Mouse (Mus musculus): ENCODE data around the gene Cdhr3. TPM values are rescaled to one million over a fixed set of nuclear protein-coding genes. Genes with fewer than 3 reads are reported as not detected.

The Cdhr3 gene
- polyA plus RNA-seq, 2 experiments: not detected

DNA sequence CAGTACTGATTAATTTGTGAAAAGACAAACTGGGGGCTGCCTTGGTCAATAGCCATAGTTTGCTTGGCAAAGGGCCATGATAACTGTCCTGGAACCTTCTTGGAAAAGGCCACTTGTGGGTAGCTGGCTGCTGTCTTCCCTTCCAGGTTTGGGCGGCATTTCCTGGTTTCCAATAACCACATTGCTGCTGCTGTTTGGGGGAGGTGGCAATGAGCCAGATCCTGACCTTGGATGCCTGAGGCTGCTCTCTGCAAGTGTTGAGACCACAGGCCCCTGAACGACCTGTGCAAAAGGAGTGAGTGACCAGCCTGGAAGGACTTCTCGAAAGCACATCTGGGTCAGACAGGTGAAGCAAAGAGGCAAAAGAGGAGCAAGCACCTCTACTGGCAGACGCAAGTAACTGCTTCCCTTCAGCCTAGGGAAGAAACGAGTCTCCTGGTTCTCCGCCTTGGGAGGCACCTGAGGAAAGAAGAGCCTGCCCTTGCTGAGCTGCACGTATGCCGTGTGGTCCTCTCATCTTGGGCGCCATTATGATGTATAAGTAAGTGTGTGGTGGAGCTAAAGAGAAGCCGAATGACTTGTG is 64.5 kb downstream of the Cdhr3 start:
- Histone ChIP-seq H3K4me3 (ENCODE audit: insufficient read depth in 1 of 2, low read depth in 2 of 2, low read length in 2 of 2) (no peak overlapping the region), H3K4me2 (ENCODE audit: low read depth) (no peak overlapping the region), H3K4me1 (replicated peaks; ENCODE audit: control insufficient read depth in 2 of 2, insufficient read depth in 2 of 2, low read length in 1 of 2) (no peaks in the 10 kb centered on the region), H3K9ac (replicated peaks) (no peak overlapping the region), H3K27ac (no peak overlapping the region), H3K27me3 (ENCODE audit: control insufficient read depth, insufficient read depth, low read length) (no peaks in the 10 kb centered on the region), H3K9me3 (ENCODE audit: control insufficient read depth, low read length) (no peaks in the 10 kb centered on the region), H3K36me3 (replicated peaks; ENCODE audit: control insufficient read depth, insufficient read depth, low read depth) (no peaks in the 10 kb centered on the region)
- no peak for DNase-seq (ENCODE audit: low read depth in 3 of 3, low spot score in 3 of 3)
- ATAC-seq (ENCODE audit: insufficient read depth): no peak
- TF ChIP-seq CTCF (IDR thresholded peaks at IDR 0.05; ENCODE audit: low read depth) (0 out of 2 replicates have a peak, but pooled peaks have one; percentile 9), EP300 (IDR thresholded peaks at IDR 0.05; ENCODE audit: low read depth) (no peak)
- 48% methylated on average over 10 of the region's 10 CpGs for WGBS (ENCODE audit: insufficient replicate concordance)

DNA sequence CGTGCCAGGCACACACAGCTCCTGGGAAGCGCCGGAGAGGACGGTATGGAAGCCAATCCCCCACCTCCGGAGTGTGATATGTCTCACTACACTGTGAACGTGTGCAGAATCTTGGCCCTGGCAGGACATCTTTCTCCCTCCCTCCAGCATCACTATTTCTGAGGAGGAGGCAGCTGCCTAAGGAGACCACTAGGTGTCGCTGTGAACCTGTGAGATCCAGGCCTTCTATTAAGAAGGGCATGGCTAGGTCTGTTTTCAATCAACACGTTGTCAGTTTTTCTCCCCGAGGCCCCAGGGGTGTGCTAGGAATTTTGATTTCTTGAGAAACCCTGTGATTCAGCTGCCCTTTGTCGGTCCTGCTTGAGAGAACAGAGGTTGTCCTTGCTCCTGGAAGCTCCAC is 65.6 kb downstream of the Cdhr3 start:
- ATAC-seq (ENCODE audit: insufficient read depth) (no peak), DNase-seq (ENCODE audit: low read depth in 3 of 3, low spot score in 3 of 3) (peak; percentile 46 to 53 (median 51))
- H3K27ac ChIP-seq: no peak overlapping the region
- H3K9me3 ChIP-seq (ENCODE audit: control insufficient read depth, low read length): no peaks in the 10 kb centered on the region
- H3K27me3 ChIP-seq (ENCODE audit: control insufficient read depth, insufficient read depth, low read length): no peaks in the 10 kb centered on the region
- H3K4me3 ChIP-seq (ENCODE audit: insufficient read depth in 1 of 2, low read depth in 2 of 2, low read length in 2 of 2): no peak overlapping the region
- no peak overlapping the region for H3K4me2 ChIP-seq (ENCODE audit: low read depth)
- H3K9ac ChIP-seq (replicated peaks): no peak overlapping the region
- TF ChIP-seq CTCF (IDR thresholded peaks at IDR 0.05; ENCODE audit: low read depth) (peak; percentile 96), EP300 (IDR thresholded peaks at IDR 0.05; ENCODE audit: low read depth) (no peak)
- WGBS (ENCODE audit: insufficient replicate concordance): 2% methylated on average over 10 of the region's 10 CpGs
- no peaks in the 10 kb centered on the region for H3K36me3 ChIP-seq (replicated peaks; ENCODE audit: control insufficient read depth, insufficient read depth, low read depth)
- H3K4me1 ChIP-seq (replicated peaks; ENCODE audit: control insufficient read depth in 2 of 2, insufficient read depth in 2 of 2, low read length in 1 of 2): no peaks in the 10 kb centered on the region

DNA sequence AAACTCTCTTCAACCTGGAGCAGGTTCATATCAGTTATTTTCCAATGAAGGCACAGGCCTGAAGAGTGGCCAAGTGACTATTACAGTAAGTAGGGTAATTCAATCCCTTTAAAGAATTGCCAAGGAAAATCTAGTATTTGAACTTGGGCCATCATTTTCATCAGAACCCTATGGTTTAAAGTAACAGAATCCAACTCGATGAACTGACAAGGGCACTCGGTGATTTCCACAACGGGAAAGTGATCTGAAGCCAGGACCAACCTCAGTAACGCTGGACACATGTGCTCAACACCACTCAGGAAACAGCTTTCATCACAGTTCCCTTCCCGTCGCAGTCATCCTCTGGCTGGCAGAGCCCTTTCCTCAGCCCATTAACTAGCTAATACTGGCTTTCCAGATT is 68.2 kb downstream of the Cdhr3 start:
- Histone ChIP-seq H3K27ac (no peak overlapping the region), H3K4me2 (ENCODE audit: low read depth) (no peak overlapping the region), H3K27me3 (ENCODE audit: control insufficient read depth, insufficient read depth, low read length) (no peaks in the 10 kb centered on the region), H3K4me3 (ENCODE audit: insufficient read depth in 1 of 2, low read depth in 2 of 2, low read length in 2 of 2) (no peak overlapping the region), H3K9ac (replicated peaks) (no peak overlapping the region), H3K4me1 (replicated peaks; ENCODE audit: control insufficient read depth in 2 of 2, insufficient read depth in 2 of 2, low read length in 1 of 2) (no peaks in the 10 kb centered on the region), H3K36me3 (replicated peaks; ENCODE audit: control insufficient read depth, insufficient read depth, low read depth) (no peaks in the 10 kb centered on the region), H3K9me3 (ENCODE audit: control insufficient read depth, low read length) (no peaks in the 10 kb centered on the region)
- no peak for ATAC-seq (ENCODE audit: insufficient read depth)
- TF ChIP-seq CTCF (IDR thresholded peaks at IDR 0.05; ENCODE audit: low read depth) (no peak), EP300 (IDR thresholded peaks at IDR 0.05; ENCODE audit: low read depth) (no peak)
- WGBS (ENCODE audit: insufficient replicate concordance): 34% methylated on average over 6 of the region's 6 CpGs
- DNase-seq (ENCODE audit: low read depth in 3 of 3, low spot score in 3 of 3): no peak

DNA sequence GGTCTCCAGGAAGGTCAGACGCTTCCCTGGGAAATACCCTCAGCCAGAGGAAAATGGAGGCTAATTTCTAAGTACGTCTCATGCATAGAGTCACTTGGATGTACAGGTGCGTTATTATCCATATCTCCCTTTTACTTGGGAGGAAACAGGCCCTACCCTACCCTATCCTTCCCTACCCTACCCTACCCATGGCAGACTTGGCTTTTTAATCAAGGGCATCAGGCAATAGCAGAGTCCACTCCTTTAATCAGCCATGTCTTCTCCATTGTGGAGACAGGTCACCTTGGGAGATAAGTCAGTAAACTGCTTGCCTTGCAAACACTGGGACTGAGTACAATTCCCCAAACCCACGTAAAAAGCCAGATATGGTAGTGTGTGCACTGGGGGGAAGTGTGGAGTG is 70.9 kb downstream of the Cdhr3 start:
- Histone ChIP-seq H3K9me3 (ENCODE audit: control insufficient read depth, low read length) (no peaks in the 10 kb centered on the region), H3K4me2 (ENCODE audit: low read depth) (no peak overlapping the region), H3K36me3 (replicated peaks; ENCODE audit: control insufficient read depth, insufficient read depth, low read depth) (no peaks in the 10 kb centered on the region), H3K4me3 (ENCODE audit: insufficient read depth in 1 of 2, low read depth in 2 of 2, low read length in 2 of 2) (no peak overlapping the region), H3K27me3 (ENCODE audit: control insufficient read depth, insufficient read depth, low read length) (no peaks in the 10 kb centered on the region), H3K4me1 (replicated peaks; ENCODE audit: control insufficient read depth in 2 of 2, insufficient read depth in 2 of 2, low read length in 1 of 2) (no peaks in the 10 kb centered on the region), H3K9ac (replicated peaks) (no peak overlapping the region), H3K27ac (no peak overlapping the region)
- DNase-seq (ENCODE audit: low read depth in 3 of 3, low spot score in 3 of 3): no peak
- WGBS (ENCODE audit: insufficient replicate concordance): 53% methylated on average over 4 of the region's 4 CpGs
- no peak for ATAC-seq (ENCODE audit: insufficient read depth)
- TF ChIP-seq EP300 (IDR thresholded peaks at IDR 0.05; ENCODE audit: low read depth) (no peak), CTCF (IDR thresholded peaks at IDR 0.05; ENCODE audit: low read depth) (no peak)

DNA sequence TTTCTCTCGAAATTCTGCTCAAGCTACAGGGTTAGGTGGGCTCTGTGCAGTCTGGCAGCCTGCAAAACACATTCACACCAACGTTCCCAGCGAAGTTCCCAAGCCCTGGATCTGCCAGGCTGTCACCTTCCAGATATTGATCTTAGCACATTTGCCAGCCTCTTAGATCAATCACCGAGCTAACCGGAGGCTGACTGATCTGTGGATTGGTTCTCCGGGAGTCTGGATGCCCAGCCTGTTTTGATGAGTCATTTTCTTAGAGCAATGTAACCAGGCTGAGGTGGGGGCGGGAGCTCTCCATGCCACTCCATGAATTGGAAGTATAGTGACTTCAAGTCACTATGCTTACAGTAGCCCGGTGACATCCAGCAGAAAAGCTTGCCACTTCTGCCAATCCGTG is 71.5 kb downstream of the Cdhr3 start:
- Histone ChIP-seq H3K4me1 (replicated peaks; ENCODE audit: control insufficient read depth in 2 of 2, insufficient read depth in 2 of 2, low read length in 1 of 2) (no peaks in the 10 kb centered on the region), H3K9ac (replicated peaks) (no peak overlapping the region), H3K9me3 (ENCODE audit: control insufficient read depth, low read length) (no peaks in the 10 kb centered on the region), H3K4me3 (ENCODE audit: insufficient read depth in 1 of 2, low read depth in 2 of 2, low read length in 2 of 2) (no peak overlapping the region), H3K4me2 (ENCODE audit: low read depth) (no peak overlapping the region), H3K27me3 (ENCODE audit: control insufficient read depth, insufficient read depth, low read length) (no peaks in the 10 kb centered on the region), H3K36me3 (replicated peaks; ENCODE audit: control insufficient read depth, insufficient read depth, low read depth) (no peaks in the 10 kb centered on the region), H3K27ac (no peak overlapping the region)
- WGBS (ENCODE audit: insufficient replicate concordance): 63% methylated on average over 9 of the region's 9 CpGs
- TF ChIP-seq EP300 (IDR thresholded peaks at IDR 0.05; ENCODE audit: low read depth) (no peak), CTCF (IDR thresholded peaks at IDR 0.05; ENCODE audit: low read depth) (no peak)
- DNase-seq (ENCODE audit: low read depth in 3 of 3, low spot score in 3 of 3) (no peak), ATAC-seq (ENCODE audit: insufficient read depth) (no peak)

Data from liver, embryonic 14.5 days (tissue).